13 mouse cellular contexts compared by ENCODE assay signal in genomic region chr4:9012787-9013186, GRCm38 (mm10).
DNase-seq lines count a peak whose midpoint lies in the region; ATAC-seq and TF ChIP-seq lines count a peak whose summit lies in the region.
"Had no signal": no experiment of that assay in that cellular context is flagged by ENCODE, and none has a peak within 500 bp of the region (broad histone marks: within the 10 kb centered on the region; RNA-seq: fewer than 3 reads in every experiment).

No protein-coding gene starts in this region.

- no peak for DNase-seq in frontal cortex, postnatal 25 days (ENCODE audit: low spot score in 2 of 2)
- peak; percentile 25 for DNase-seq in layer of hippocampus, adult 9-11 months
- no peak for DNase-seq in layer of hippocampus, postnatal 14 days (ENCODE audit: low spot score in 2 of 2)
- DNase-seq in cerebellum, postnatal 14 days: peak; percentile 99
- DNase-seq in lung, adult 2 months: no peak
- no peak for DNase-seq in lung, postnatal 4 days
- DNase-seq: adrenal gland, adult 8-10 months; B cell, adult 2 months; gastrocnemius, postnatal 14 days; liver, postnatal 0 days had no signal

- WGBS in lung, adult 2 months: 57% methylated on average over 9 of the region's 9 CpGs

- no peak for TF ChIP-seq CTCF in lung, adult 2 months (IDR thresholded peaks at IDR 0.05; ENCODE audit: insufficient read depth, low read length)

- TF ChIP-seq POLR2A in lung, adult 2 months (IDR thresholded peaks at IDR 0.05; ENCODE audit: borderline replicate concordance, extremely low read depth, low read depth, low read length): no peak

- no peak overlapping the region for H3K4me3 ChIP-seq in lung, adult 2 months (replicated peaks; ENCODE audit: extremely low read depth, low read depth, low read length)
- H3K4me3 ChIP-seq: heart, embryonic 10.5 days had no signal

- ATAC-seq in frontal cortex, adult (ENCODE audit: low TSS enrichment): peak; percentile 64
- peak; percentile 80 for ATAC-seq in cerebellum, adult (ENCODE audit: insufficient number of reproducible peaks, low FRiP score, low TSS enrichment)
- ATAC-seq: liver, postnatal 0 days had no signal

- H3K4me1 ChIP-seq in lung, adult 2 months (ENCODE audit: control insufficient read depth, insufficient read depth, low read length): peaks cover 11% of the 10 kb centered on the region

Comparison
In these comparisons a context has a peak if more than half of its experiments do, and no peak if none do; other contexts are left out.
1. DNase-seq: peak in layer of hippocampus, adult 9-11 months (single experiment) and cerebellum, postnatal 14 days (2 of 2); none in frontal cortex, postnatal 25 days (0 of 2), layer of hippocampus, postnatal 14 days (0 of 2), lung, adult 2 months (single experiment) and lung, postnatal 4 days (0 of 2).